Mouse (Mus musculus) myocyte (in vitro differentiated cells): Measurements from ENCODE around the gene Gm7075. TPM values are rescaled to one million over a fixed set of nuclear protein-coding genes. Genes with fewer than 3 reads are reported as not detected.
A peak's percentile ranks its signal among the peaks of the same experiment; 100 is the strongest.

Experiments
- H3K27me3 ChIP-seq: one replicate; pipeline ENCODE4 v1.6.1; 2011; ENCODE audit not compliant: control insufficient read depth, insufficient read depth, insufficient read length
- H3K36me3 ChIP-seq: one replicate; pipeline ENCODE4 v1.6.1; 2011; ENCODE audit not compliant: control insufficient read depth, insufficient read depth
- H3K4me2 ChIP-seq: one replicate; pipeline ENCODE4 v1.6.1; 2011; ENCODE audit warnings: low read depth, control low read depth
- H3K4me3 ChIP-seq: one replicate; pipeline ENCODE4 v1.5.1; 2011; ENCODE audit warnings: mild to moderate bottlenecking, control low read depth, moderate library complexity
- H3K79me2 ChIP-seq: one replicate; pipeline ENCODE4 v1.6.1; 2011; ENCODE audit not compliant: control insufficient read depth, insufficient read depth
- H3ac ChIP-seq: one replicate; pipeline ENCODE4 v1.6.1; 2011; ENCODE audit not compliant: control insufficient read depth, insufficient read length
- CEBPB ChIP-seq: IDR thresholded peaks from 2 replicates; pipeline ENCODE4 v1.6.1; 2011; ENCODE audit warnings: mild to moderate bottlenecking, moderate library complexity; ENCODE audit not compliant: poor library complexity, insufficient read depth, severe bottlenecking
- E2F4 ChIP-seq: IDR thresholded peaks from one replicate; pipeline ENCODE4 v1.6.1; 2011; ENCODE audit warnings: mild to moderate bottlenecking, control low read depth, moderate library complexity; ENCODE audit not compliant: insufficient read depth
- MAX ChIP-seq: IDR thresholded peaks from one replicate; pipeline ENCODE4 v1.6.1; 2011; ENCODE audit warnings: low read depth, mild to moderate bottlenecking, control low read depth
- MYOD1 ChIP-seq, 3 experiments: IDR thresholded peaks; one replicate each; pipeline ENCODE4 v1.6.1; 2011; ENCODE audit warnings: control low read depth in 2 of 3, low read depth in 2 of 3, mild to moderate bottlenecking in 2 of 3, moderate library complexity in 1 of 3; ENCODE audit not compliant: insufficient read length in 2 of 3, control insufficient read depth in 1 of 3
- MYOG ChIP-seq, 3 experiments: IDR thresholded peaks; one replicate each; pipeline ENCODE4 v1.6.1; 2011; ENCODE audit warnings: control low read depth in 2 of 3, low read depth in 2 of 3, mild to moderate bottlenecking in 2 of 3; ENCODE audit not compliant: insufficient read length in 2 of 3, control insufficient read depth in 1 of 3, insufficient read depth in 1 of 3
- POLR2A ChIP-seq: IDR thresholded peaks from one replicate; pipeline ENCODE4 v1.6.1; 2011; ENCODE audit warnings: low read depth, mild to moderate bottlenecking, control low read depth, moderate library complexity; ENCODE audit not compliant: insufficient read length
- POLR2AphosphoS2 ChIP-seq: IDR thresholded peaks from one replicate; pipeline ENCODE4 v1.6.1; 2011; ENCODE audit warnings: low read depth, control low read depth; ENCODE audit not compliant: insufficient read length
- REST ChIP-seq: IDR thresholded peaks from one replicate; pipeline ENCODE4 v1.6.1; 2011; ENCODE audit warnings: mild to moderate bottlenecking, control low read depth, moderate library complexity; ENCODE audit not compliant: insufficient read depth, insufficient read length
- SRF ChIP-seq: IDR thresholded peaks from one replicate; pipeline ENCODE4 v1.6.1; 2011; ENCODE audit warnings: low read depth; ENCODE audit not compliant: control insufficient read depth, insufficient read length
- TCF12 ChIP-seq: IDR thresholded peaks from one replicate; pipeline ENCODE4 v1.6.1; 2011; ENCODE audit warnings: mild to moderate bottlenecking, control low read depth; ENCODE audit not compliant: poor library complexity, insufficient read depth, severe bottlenecking
- TCF3 ChIP-seq: IDR thresholded peaks from one replicate; pipeline ENCODE4 v1.6.1; 2011; ENCODE audit warnings: low read depth, control low read depth; ENCODE audit not compliant: insufficient read length
- USF1 ChIP-seq: IDR thresholded peaks from one replicate; pipeline ENCODE4 v1.6.1; 2011; ENCODE audit warnings: low read depth, mild to moderate bottlenecking, control low read depth, moderate library complexity
- polyA plus RNA-seq: library from polyadenylated mRNA; unstranded; fragments of >200 nt; fragmentation: generic; extraction: Trizol; gene quantifications from one replicate; pipeline ENCODE4 v1.2.1, GENCODE M21; 2012; ENCODE audit warnings: missing spikeins

Gene Gm7075
- polyA plus RNA-seq, 1 experiment, result not detected

- Histone ChIP-seq H3K36me3 (no peaks in the 10 kb centered on the region), H3K79me2 (no peaks in the 10 kb centered on the region)
- TF ChIP-seq E2F4, result no peak
- peak; percentile 85 for TF ChIP-seq POLR2A
- no peak for TF ChIP-seq TCF3
- no peak for TF ChIP-seq MAX
- TF ChIP-seq REST, result no peak
- TF ChIP-seq POLR2AphosphoS2, result peak; percentile 89
- peak in 2 of 3 experiments; percentile 8 to 40 for TF ChIP-seq MYOD1 (IDR thresholded peaks at IDR 0.05; ENCODE audit: control insufficient read depth in 1 of 3, insufficient read length in 2 of 3, low read depth in 2 of 3)
- TF ChIP-seq CEBPB, result no peak
Measured at GRCm38 (mm10) chr10:63382372-63383279, 39.0 kb downstream of the Gm7075 start, which contains the start of gene Dnajc12. TSS of gene Dnajc12 (plus strand) at chr10:63382443.

GRCm38 (mm10) chr10:63381498-63382280 lies 39.9 kb downstream of the Gm7075 start, which contains the start of gene Sirt1:
TSS of gene Sirt1 (minus strand) at chr10:63381704.
- Histone ChIP-seq H3K36me3 (no peaks in the 10 kb centered on the region), H3K79me2 (no peaks in the 10 kb centered on the region), H3ac (no peak within 1 kb of the TSS), H3K4me2 (peak within 1 kb of the TSS; percentile 94), H3K27me3 (no peaks in the 10 kb centered on the region), H3K4me3 (peak within 1 kb of the TSS; percentile 35)
- TF ChIP-seq POLR2A (no peak), TCF3 (no peak), CEBPB (no peak), MAX (no peak), POLR2AphosphoS2 (no peak), MYOG (IDR thresholded peaks at IDR 0.05; ENCODE audit: control insufficient read depth in 1 of 3, insufficient read depth in 1 of 3, insufficient read length in 2 of 3, low read depth in 2 of 3) (no peak), E2F4 (no peak), TCF12 (no peak), MYOD1 (IDR thresholded peaks at IDR 0.05; ENCODE audit: control insufficient read depth in 1 of 3, insufficient read length in 2 of 3, low read depth in 2 of 3) (no peak)

More at GRCm38 (mm10) chr10:63382372-63383279, 39.0 kb downstream of the Gm7075 start, which contains the start of gene Dnajc12:
- Histone ChIP-seq H3K4me2 (peak within 1 kb of the TSS; percentile 94), H3ac (no peak within 1 kb of the TSS), H3K4me3 (peak within 1 kb of the TSS; percentile 35), H3K27me3 (no peaks in the 10 kb centered on the region)

GRCm38 (mm10) chr10:63378948-63379680 lies 42.5 kb downstream of the Gm7075 start:
- Histone ChIP-seq H3K4me3 (no peak overlapping the region), H3K36me3 (no peaks in the 10 kb centered on the region), H3K27me3 (no peaks in the 10 kb centered on the region), H3ac (no peak overlapping the region), H3K79me2 (no peaks in the 10 kb centered on the region), H3K4me2 (no peak overlapping the region)
- TF ChIP-seq CEBPB, result no peak
- TF ChIP-seq USF1, result peak; percentile 17
- TF ChIP-seq REST, result no peak
- no peak for TF ChIP-seq SRF
- no peak for TF ChIP-seq POLR2AphosphoS2
- no peak for TF ChIP-seq MYOD1 (IDR thresholded peaks at IDR 0.05; ENCODE audit: control insufficient read depth in 1 of 3, insufficient read length in 2 of 3, low read depth in 2 of 3)

DNA sequence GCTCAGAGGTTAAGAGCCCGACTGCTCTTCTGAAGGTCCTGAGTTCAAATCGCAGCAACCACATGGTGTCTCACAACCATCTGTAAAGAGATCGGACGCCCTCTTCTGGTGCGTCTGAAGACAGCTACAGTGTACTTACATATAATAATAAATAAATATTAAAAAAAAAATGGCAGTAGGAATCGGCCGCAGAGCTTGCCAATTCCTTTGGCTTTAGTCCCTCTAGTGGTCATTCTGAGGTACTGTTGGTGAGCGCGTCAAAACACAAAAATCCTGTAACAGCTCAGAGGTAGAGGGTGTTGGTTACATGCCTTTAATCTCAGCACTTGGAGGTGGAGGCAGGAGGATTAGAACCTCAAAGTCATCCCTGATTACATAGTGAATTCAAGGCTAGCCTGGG lies 44.1 kb downstream of the Gm7075 start:
- no peaks in the 10 kb centered on the region for H3K27me3 ChIP-seq
- H3K79me2 ChIP-seq, result no peaks in the 10 kb centered on the region
- H3K4me3 ChIP-seq, result no peak overlapping the region
- no peaks in the 10 kb centered on the region for H3K36me3 ChIP-seq
- no peak overlapping the region for H3ac ChIP-seq
- H3K4me2 ChIP-seq, result no peak overlapping the region
- TF ChIP-seq REST, result no peak
- TF ChIP-seq MAX, result no peak
- TF ChIP-seq MYOG (IDR thresholded peaks at IDR 0.05; ENCODE audit: control insufficient read depth in 1 of 3, insufficient read depth in 1 of 3, insufficient read length in 2 of 3, low read depth in 2 of 3), result no peak
- TF ChIP-seq CEBPB, result no peak
- no peak for TF ChIP-seq E2F4
- TF ChIP-seq TCF3, result no peak
- TF ChIP-seq TCF12, result no peak
- TF ChIP-seq POLR2AphosphoS2, result no peak
- TF ChIP-seq POLR2A, result no peak
- no peak for TF ChIP-seq MYOD1 (IDR thresholded peaks at IDR 0.05; ENCODE audit: control insufficient read depth in 1 of 3, insufficient read length in 2 of 3, low read depth in 2 of 3)
- no peak for TF ChIP-seq SRF
- no peak for TF ChIP-seq USF1
